Mouse (Mus musculus): ENCODE data around the gene Kank2. TPM values are rescaled to one million over a fixed set of nuclear protein-coding genes. Genes with fewer than 3 reads are reported as not detected.
A peak's percentile ranks its signal among the peaks of the same experiment; 100 is the strongest.

The Kank2 gene
- polyA plus RNA-seq, 1 experiment = 23.0 TPM

GRCm38 (mm10) chr9:21806363-21806762 is 7.8 kb upstream of the Kank2 start:
- Histone ChIP-seq H3K27me3 (ENCODE audit: control insufficient read depth, insufficient read depth, low read length) (no peaks in the 10 kb centered on the region), H3K36me3 (ENCODE audit: control insufficient read depth, insufficient read depth, low read length) (0 out of 2 replicates have a peak, but pooled peaks cover 3% of the 10 kb centered on the region), H3K4me1 (ENCODE audit: control insufficient read depth, insufficient read depth, insufficient read length, low read length) (no peaks in the 10 kb centered on the region), H3K4me3 (ENCODE audit: low read depth, low read length) (no peak overlapping the region), H3K27ac (ENCODE audit: insufficient read depth, low read depth, low read length) (no peak overlapping the region)
- WGBS = 33% methylated on average over 3 of the region's 3 CpGs
- TF ChIP-seq POLR2A (IDR thresholded peaks at IDR 0.05; ENCODE audit: low read depth, low read length) (no peak), CTCF (IDR thresholded peaks at IDR 0.05; ENCODE audit: extremely low read depth, insufficient read length, insufficient replicate concordance, low read depth, low read length) (no peak)

DNA sequence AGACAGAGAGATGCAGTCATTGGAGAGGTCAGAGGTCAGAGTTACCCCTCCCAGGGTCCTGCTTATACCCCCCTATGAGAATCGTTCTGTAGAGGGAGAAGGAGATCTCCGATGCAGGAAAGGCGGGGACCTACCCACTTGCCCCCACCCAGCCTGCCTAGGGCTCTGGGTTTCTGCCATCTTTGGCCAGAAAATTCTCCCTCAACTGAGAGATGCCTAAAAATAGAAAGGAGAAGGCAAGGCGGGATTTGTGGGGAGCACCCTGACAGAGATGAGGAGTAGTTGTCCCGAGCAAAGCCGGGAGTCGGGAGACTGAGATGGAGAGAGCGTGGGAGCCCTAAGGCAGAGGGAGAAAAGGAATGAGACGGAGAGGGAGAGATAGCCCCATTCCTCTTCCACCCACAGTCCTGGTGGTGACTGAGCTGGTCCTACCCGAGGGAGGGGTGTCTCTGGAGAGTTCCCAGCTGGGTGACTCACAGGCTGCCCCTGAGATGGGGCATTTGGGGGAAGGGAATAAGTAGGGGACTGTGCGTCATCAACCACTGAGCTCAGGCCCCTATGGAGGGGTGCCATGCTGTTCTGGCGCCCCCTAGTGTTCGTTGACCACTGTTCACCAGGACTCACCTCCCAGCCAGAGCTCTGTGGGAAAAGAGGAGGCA is 5.6 kb upstream of the Kank2 start:
- peak; percentile 92 for TF ChIP-seq CTCF (IDR thresholded peaks at IDR 0.05; ENCODE audit: extremely low read depth, insufficient read length, insufficient replicate concordance, low read depth, low read length)
- TF ChIP-seq POLR2A (IDR thresholded peaks at IDR 0.05; ENCODE audit: low read depth, low read length) = no peak
- peak overlapping the region; percentile 42 for H3K27ac ChIP-seq (ENCODE audit: insufficient read depth, low read depth, low read length)
- 34% methylated on average over 13 of the region's 13 CpGs for WGBS

DNA sequence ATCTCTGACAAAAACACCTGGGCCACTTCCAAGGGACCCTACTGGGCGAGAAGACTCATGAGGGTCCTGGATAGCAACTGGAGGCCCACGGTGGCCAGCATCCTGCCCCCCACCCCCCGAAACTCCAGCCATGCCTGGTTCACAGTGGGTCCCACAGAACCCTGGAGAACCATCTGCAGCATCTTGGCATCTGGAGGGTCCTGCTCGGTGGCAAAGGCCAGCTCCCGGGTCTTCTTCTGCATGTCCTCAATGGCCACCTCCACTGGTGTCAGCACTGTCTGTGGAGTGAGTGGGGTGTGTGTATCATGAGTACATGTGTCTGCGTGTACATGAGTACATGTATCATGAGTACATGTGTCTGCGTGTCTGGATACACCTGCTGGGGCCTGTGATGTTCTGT is 3.0 kb upstream of the Kank2 start:
- WGBS = 91% methylated on average over 7 of the region's 7 CpGs
- Histone ChIP-seq H3K27me3 (ENCODE audit: control insufficient read depth, insufficient read depth, low read length) (no peaks in the 10 kb centered on the region), H3K27ac (ENCODE audit: insufficient read depth, low read depth, low read length) (no peak overlapping the region), H3K36me3 (ENCODE audit: control insufficient read depth, insufficient read depth, low read length) (no peaks in the 10 kb centered on the region), H3K4me3 (ENCODE audit: low read depth, low read length) (no peak overlapping the region), H3K4me1 (ENCODE audit: control insufficient read depth, insufficient read depth, insufficient read length, low read length) (peaks cover 5% of the 10 kb centered on the region; the same call in 1 of the 2 replicates)
- TF ChIP-seq POLR2A (IDR thresholded peaks at IDR 0.05; ENCODE audit: low read depth, low read length) = no peak
- TF ChIP-seq CTCF (IDR thresholded peaks at IDR 0.05; ENCODE audit: extremely low read depth, insufficient read length, insufficient replicate concordance, low read depth, low read length) = no peak

More for the DNA sequence above, 5.6 kb upstream of the Kank2 start:
- no peaks in the 10 kb centered on the region for H3K27me3 ChIP-seq (ENCODE audit: control insufficient read depth, insufficient read depth, low read length)
- no peaks in the 10 kb centered on the region for H3K4me1 ChIP-seq (ENCODE audit: control insufficient read depth, insufficient read depth, insufficient read length, low read length)
- H3K4me3 ChIP-seq (ENCODE audit: low read depth, low read length) = peak overlapping the region; percentile 4; the same call in 1 of the 2 replicates
- H3K36me3 ChIP-seq (ENCODE audit: control insufficient read depth, insufficient read depth, low read length) = no peaks in the 10 kb centered on the region

DNA sequence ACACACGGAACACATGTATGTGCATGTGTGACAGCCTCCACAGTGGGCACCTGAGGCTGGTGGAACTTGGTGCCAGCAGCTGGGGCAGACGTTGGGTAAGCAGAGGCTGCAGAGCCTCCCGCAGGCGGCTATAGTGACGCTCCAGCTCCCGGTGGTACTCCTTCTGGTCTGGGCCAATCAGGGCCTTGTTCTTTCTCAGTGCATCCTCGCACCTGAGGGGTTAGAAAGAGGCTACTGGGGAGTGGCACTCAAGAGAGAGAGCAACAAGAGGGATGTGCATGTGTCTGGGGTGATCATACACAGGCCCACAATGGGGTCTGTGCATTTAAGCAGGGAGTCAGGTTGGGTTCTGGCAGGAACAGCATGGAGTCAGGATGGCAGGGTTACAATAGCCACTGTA is 2.6 kb upstream of the Kank2 start:
- H3K4me3 ChIP-seq (ENCODE audit: low read depth, low read length) = no peak overlapping the region
- no peak overlapping the region for H3K27ac ChIP-seq (ENCODE audit: insufficient read depth, low read depth, low read length)
- WGBS = 84% methylated on average over 7 of the region's 7 CpGs
- no peaks in the 10 kb centered on the region for H3K36me3 ChIP-seq (ENCODE audit: control insufficient read depth, insufficient read depth, low read length)
- H3K4me1 ChIP-seq (ENCODE audit: control insufficient read depth, insufficient read depth, insufficient read length, low read length) = peaks cover 7% of the 10 kb centered on the region
- no peak for TF ChIP-seq CTCF (IDR thresholded peaks at IDR 0.05; ENCODE audit: extremely low read depth, insufficient read length, insufficient replicate concordance, low read depth, low read length)
- TF ChIP-seq POLR2A (IDR thresholded peaks at IDR 0.05; ENCODE audit: low read depth, low read length) = no peak
- H3K27me3 ChIP-seq (ENCODE audit: control insufficient read depth, insufficient read depth, low read length) = no peaks in the 10 kb centered on the region

DNA sequence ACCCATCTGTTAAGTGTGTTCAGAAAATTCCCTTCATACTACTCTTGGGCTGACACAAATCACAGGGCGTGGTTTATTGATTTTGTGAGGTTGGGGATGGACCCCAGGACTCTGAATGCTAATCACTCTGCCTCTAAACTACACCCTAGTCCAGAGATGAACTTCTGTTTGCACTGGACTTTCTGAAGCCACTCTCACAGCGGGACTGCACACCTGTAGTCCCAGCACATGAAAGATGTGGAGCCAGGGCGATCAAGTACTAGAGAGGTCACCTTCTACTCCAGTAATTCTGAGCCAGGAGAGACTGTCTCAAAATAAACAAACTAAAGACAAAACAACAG is 436 bp upstream of the Kank2 start:
- Histone ChIP-seq H3K27me3 (ENCODE audit: control insufficient read depth, insufficient read depth, low read length) (no peaks in the 10 kb centered on the region), H3K36me3 (ENCODE audit: control insufficient read depth, insufficient read depth, low read length) (peaks cover 6% of the 10 kb centered on the region; the same call in 1 of the 2 replicates), H3K4me1 (ENCODE audit: control insufficient read depth, insufficient read depth, insufficient read length, low read length) (peaks cover 7% of the 10 kb centered on the region), H3K27ac (ENCODE audit: insufficient read depth, low read depth, low read length) (peak overlapping the region; percentile 57; the same call in 1 of the 2 replicates), H3K4me3 (ENCODE audit: low read depth, low read length) (peak overlapping the region; percentile 81)
- TF ChIP-seq CTCF (IDR thresholded peaks at IDR 0.05; ENCODE audit: extremely low read depth, insufficient read length, insufficient replicate concordance, low read depth, low read length) = no peak
- TF ChIP-seq POLR2A (IDR thresholded peaks at IDR 0.05; ENCODE audit: low read depth, low read length) = no peak
- 21% methylated on average over 3 of the region's 3 CpGs for WGBS

DNA sequence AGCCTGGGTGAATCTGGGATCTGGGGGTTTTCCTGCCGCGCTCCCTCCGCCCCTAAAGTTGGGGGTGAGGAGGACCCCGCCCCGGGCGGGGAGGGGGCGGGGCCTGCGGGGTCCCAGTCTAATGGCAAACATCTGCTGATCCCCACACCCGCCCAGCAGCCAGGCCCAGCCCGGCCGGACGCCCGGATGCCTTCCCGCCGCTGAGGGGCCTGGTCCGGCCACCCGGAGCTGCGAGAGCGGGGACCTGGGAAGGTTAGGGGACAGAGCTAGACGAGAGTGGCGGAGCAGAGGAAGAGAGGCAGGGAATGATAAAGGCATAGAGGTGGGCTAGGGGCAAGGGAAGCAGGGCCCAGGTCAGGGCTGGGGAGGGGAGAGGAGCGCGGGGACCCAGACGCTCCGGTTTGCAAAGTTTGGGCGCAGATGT is 611 bp downstream of the Kank2 start:
- 3% methylated on average over 25 of the region's 26 CpGs for WGBS
- H3K36me3 ChIP-seq (ENCODE audit: control insufficient read depth, insufficient read depth, low read length) = peaks cover 7% of the 10 kb centered on the region; the same call in 1 of the 2 replicates
- peak overlapping the region; percentile 57 for H3K27ac ChIP-seq (ENCODE audit: insufficient read depth, low read depth, low read length)
- H3K4me1 ChIP-seq (ENCODE audit: control insufficient read depth, insufficient read depth, insufficient read length, low read length) = peaks cover 7% of the 10 kb centered on the region
- no peak for TF ChIP-seq CTCF (IDR thresholded peaks at IDR 0.05; ENCODE audit: extremely low read depth, insufficient read length, insufficient replicate concordance, low read depth, low read length)
- no peak; the same call in 1 of the 2 replicates for TF ChIP-seq POLR2A (IDR thresholded peaks at IDR 0.05; ENCODE audit: low read depth, low read length)
- peak overlapping the region; percentile 81 for H3K4me3 ChIP-seq (ENCODE audit: low read depth, low read length)
- H3K27me3 ChIP-seq (ENCODE audit: control insufficient read depth, insufficient read depth, low read length) = no peaks in the 10 kb centered on the region

- Histone ChIP-seq H3K4me1 (ENCODE audit: control insufficient read depth, insufficient read depth, insufficient read length, low read length) (peaks cover 11% of the 10 kb centered on the region), H3K27ac (ENCODE audit: insufficient read depth, low read depth, low read length) (peak overlapping the region; percentile 54; the same call in 1 of the 2 replicates), H3K27me3 (ENCODE audit: control insufficient read depth, insufficient read depth, low read length) (no peaks in the 10 kb centered on the region), H3K4me3 (ENCODE audit: low read depth, low read length) (peak overlapping the region; percentile 20; the same call in 1 of the 2 replicates), H3K36me3 (ENCODE audit: control insufficient read depth, insufficient read depth, low read length) (peaks cover 7% of the 10 kb centered on the region; the same call in 1 of the 2 replicates)
- 72% methylated on average over 3 of the region's 3 CpGs for WGBS
- TF ChIP-seq CTCF (IDR thresholded peaks at IDR 0.05; ENCODE audit: extremely low read depth, insufficient read length, insufficient replicate concordance, low read depth, low read length) (no peak), POLR2A (IDR thresholded peaks at IDR 0.05; ENCODE audit: low read depth, low read length) (no peak)
These were observed 1.6 kb downstream of the Kank2 start for GRCm38 (mm10) chr9:21796919-21797318.
